Mouse (Mus musculus): ENCODE measurements around the gene Med31. TPM values are rescaled to one million over a fixed set of nuclear protein-coding genes. Genes with fewer than 3 reads are reported as not detected.

Med31 gene
- total and polyA plus RNA-seq, 3 experiments: 21.7 to 33.4 (median 25.5) TPM

- dilution Hi-C loops (cut with MboI; ENCODE audit: extremely low pct_ligation_motif_present, extremely low pct_unique_long_range_greater_than_20kb, low sequenced_read_pairs) (no loop called here), in situ Hi-C loops (cut with MboI; ENCODE audit: low pct_ligation_motif_present, low pct_unique_long_range_greater_than_20kb, low sequenced_read_pairs) (no loop called here)
- H3K4me1 ChIP-seq (ENCODE audit: control insufficient read depth in 1 of 2, insufficient read depth in 2 of 2): peaks cover 0 to 7% of the 10 kb centered on the region in 2 experiments; a peak in 1 of 4 replicates
- no peak overlapping the region for H3K27ac ChIP-seq (ENCODE audit: insufficient read depth, low read depth)
- no peak overlapping the region for H3K4me2 ChIP-seq (ENCODE audit: insufficient read depth, low read depth, poor library complexity, severe bottlenecking)
- TF ChIP-seq NRF1 (IDR thresholded peaks at IDR 0.05; ENCODE audit: low read depth, low read length): no peak
- TF ChIP-seq ELF1 (IDR thresholded peaks at IDR 0.05; ENCODE audit: low read depth, low read length): no peak
- TF ChIP-seq RAD21 (IDR thresholded peaks at IDR 0.05; ENCODE audit: low read depth, low read length): no peak
- TF ChIP-seq MAZ (IDR thresholded peaks at IDR 0.05; ENCODE audit: low read depth, low read length): no peak
- no peak for TF ChIP-seq MYC (IDR thresholded peaks at IDR 0.05; ENCODE audit: low read depth, low read length)
- no peak for TF ChIP-seq TCF12 (IDR thresholded peaks at IDR 0.05; ENCODE audit: low read depth, low read length)
- TF ChIP-seq IRF4 (IDR thresholded peaks at IDR 0.05; ENCODE audit: low read depth, low read length): no peak
- no peak for TF ChIP-seq JUND (conservative IDR thresholded peaks at IDR 0.05; ENCODE audit: low read depth, low read length)
- no peak for TF ChIP-seq USF2 (conservative IDR thresholded peaks at IDR 0.05; ENCODE audit: low read depth, low read length)
- H3K4me3 ChIP-seq (replicated peaks in 1 of 3; ENCODE audit: low read depth in 2 of 3, low read length in 2 of 3, poor library complexity in 1 of 3): no peak overlapping the region
- no peaks in the 10 kb centered on the region for H3K79me2 ChIP-seq (replicated peaks; ENCODE audit: control insufficient read depth, extremely low read depth, insufficient read depth, poor library complexity, severe bottlenecking)
- no peak overlapping the region for H3K9ac ChIP-seq (ENCODE audit: insufficient read depth, low read depth)
- H3K27me3 ChIP-seq (replicated peaks): no peaks in the 10 kb centered on the region
- no peak for DNase-seq (ENCODE audit: extremely low read depth)
- peaks cover 27 to 68% of the 10 kb centered on the region in 2 experiments for H3K36me3 ChIP-seq (replicated peaks in 1 of 2; ENCODE audit: control insufficient read depth in 1 of 2, insufficient read depth in 1 of 2, low read length in 1 of 2)
- H3K9me3 ChIP-seq (replicated peaks; ENCODE audit: low read length): no peaks in the 10 kb centered on the region
Observed at GRCm38 (mm10) chr11:72181136-72181535, 34.3 kb downstream of the Med31 start.

- Histone ChIP-seq H3K9ac (ENCODE audit: insufficient read depth, low read depth) (no peak overlapping the region), H3K36me3 (replicated peaks in 1 of 2; ENCODE audit: control insufficient read depth in 1 of 2, insufficient read depth in 1 of 2, low read length in 1 of 2) (peaks cover 28 to 68% of the 10 kb centered on the region in 2 experiments), H3K4me1 (ENCODE audit: control insufficient read depth in 1 of 2, insufficient read depth in 2 of 2) (peaks cover 0 to 7% of the 10 kb centered on the region in 2 experiments; a peak in 1 of 4 replicates), H3K4me3 (replicated peaks in 1 of 3; ENCODE audit: low read depth in 2 of 3, low read length in 2 of 3, poor library complexity in 1 of 3) (no peak overlapping the region), H3K4me2 (ENCODE audit: insufficient read depth, low read depth, poor library complexity, severe bottlenecking) (no peak overlapping the region), H3K27ac (ENCODE audit: insufficient read depth, low read depth) (no peak overlapping the region), H3K27me3 (replicated peaks) (no peaks in the 10 kb centered on the region), H3K9me3 (replicated peaks; ENCODE audit: low read length) (no peaks in the 10 kb centered on the region), H3K79me2 (replicated peaks; ENCODE audit: control insufficient read depth, extremely low read depth, insufficient read depth, poor library complexity, severe bottlenecking) (no peaks in the 10 kb centered on the region)
- TF ChIP-seq SMC3 (IDR thresholded peaks at IDR 0.05; ENCODE audit: low read depth, low read length): no peak
- no peak for TF ChIP-seq PAX5 (IDR thresholded peaks at IDR 0.05; ENCODE audit: low read length)
- no peak for TF ChIP-seq TBP (conservative IDR thresholded peaks at IDR 0.05; ENCODE audit: low read depth, low read length)
- no peak for TF ChIP-seq BHLHE40 (IDR thresholded peaks at IDR 0.05; ENCODE audit: low read depth, low read length)
- TF ChIP-seq JUN (IDR thresholded peaks at IDR 0.05; ENCODE audit: insufficient read depth, low read depth, low read length): no peak
- TF ChIP-seq CHD1 (IDR thresholded peaks at IDR 0.05; ENCODE audit: low read depth, low read length): no peak
- no peak for TF ChIP-seq CHD2 (IDR thresholded peaks at IDR 0.05; ENCODE audit: low read length)
- TF ChIP-seq USF2 (conservative IDR thresholded peaks at IDR 0.05; ENCODE audit: low read depth, low read length): no peak
- no peak for TF ChIP-seq EP300 (IDR thresholded peaks at IDR 0.05; ENCODE audit: low read length)
- no peak for TF ChIP-seq NELFE (IDR thresholded peaks at IDR 0.05; ENCODE audit: low read depth, low read length)
- TF ChIP-seq E2F4 (IDR thresholded peaks at IDR 0.05; ENCODE audit: insufficient replicate concordance, low read depth, low read length): no peak
- TF ChIP-seq CTCF (conservative IDR thresholded peaks at IDR 0.05 in 1 of 2, IDR thresholded peaks at IDR 0.05 in 1 of 2; ENCODE audit: low read depth in 2 of 2, low read length in 2 of 2): no peak
- no peak for TF ChIP-seq MXI1 (IDR thresholded peaks at IDR 0.05; ENCODE audit: low read depth, low read length)
- TF ChIP-seq POLR2AphosphoS2 (IDR thresholded peaks at IDR 0.05; ENCODE audit: low read depth, low read length): no peak
- TF ChIP-seq MAFK (IDR thresholded peaks at IDR 0.05; ENCODE audit: insufficient replicate concordance, low read length): no peak
- in situ Hi-C loops (cut with MboI; ENCODE audit: low pct_ligation_motif_present, low pct_unique_long_range_greater_than_20kb, low sequenced_read_pairs) (no loop called here), dilution Hi-C loops (cut with MboI; ENCODE audit: extremely low pct_ligation_motif_present, extremely low pct_unique_long_range_greater_than_20kb, low sequenced_read_pairs) (no loop called here)
- DNase-seq (ENCODE audit: extremely low read depth): no peak
Observed at GRCm38 (mm10) chr11:72180556-72180955, 34.8 kb downstream of the Med31 start.
